Mouse (Mus musculus): ENCODE data around the gene Cox4i2.

Gene Cox4i2

GRCm38 (mm10) chr2:152753944-152754711 is at the start of gene Cox4i2:
TSS of gene Cox4i2 (plus strand) at chr2:152754173.
- DNase-seq: no peak

DNA sequence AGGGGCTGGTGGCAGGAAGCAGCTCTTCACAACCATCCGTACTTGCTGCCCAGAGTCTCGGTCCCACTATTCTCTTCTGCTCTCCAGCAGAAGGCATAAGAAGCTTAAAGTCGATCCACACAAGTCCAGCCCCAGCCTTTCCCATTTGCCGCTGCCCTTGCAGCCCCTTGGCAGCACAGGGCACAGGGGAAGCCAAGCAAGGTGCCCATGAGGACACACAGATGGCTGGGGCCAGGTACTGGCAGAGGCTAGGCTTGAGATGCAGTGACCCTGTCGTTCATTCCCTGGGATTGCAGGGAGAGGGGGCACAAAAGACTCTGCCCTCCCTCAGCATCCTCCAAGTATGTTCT is 49.7 kb upstream of the Cox4i2 start:
- DNase-seq: peak; percentile 84

DNA sequence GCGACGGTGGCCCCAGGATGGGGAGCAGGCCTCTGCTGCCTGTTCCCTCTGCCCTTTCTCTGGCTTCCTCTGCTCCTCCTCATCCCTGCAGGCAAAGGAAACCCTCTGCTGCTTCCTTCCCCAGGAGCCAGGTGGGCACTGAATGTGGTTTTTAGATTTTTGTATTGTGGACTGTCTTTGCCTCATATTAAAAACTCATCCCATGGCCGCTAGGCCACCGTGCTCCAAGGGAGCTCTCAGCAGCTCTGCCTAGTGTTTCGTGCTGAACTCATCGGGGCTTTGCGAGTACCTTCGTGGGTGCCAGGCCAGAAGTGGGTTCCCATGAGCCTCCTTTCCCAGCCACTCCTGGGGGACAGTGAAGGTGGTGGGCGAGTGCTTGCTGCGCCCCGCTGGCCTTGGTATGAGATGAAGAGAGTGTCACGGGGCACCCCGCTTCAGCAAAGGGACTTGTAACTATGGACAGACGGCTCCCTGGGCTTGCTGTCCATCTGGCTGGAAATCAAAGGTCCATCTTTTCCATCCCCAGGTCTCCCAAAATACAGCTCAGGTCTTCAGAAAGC is 49.1 kb upstream of the Cox4i2 start:
- DNase-seq: peak; percentile 70

- DNase-seq: peak; percentile 69
Measured at GRCm38 (mm10) chr2:152705993-152706571, 47.9 kb upstream of the Cox4i2 start.

DNA sequence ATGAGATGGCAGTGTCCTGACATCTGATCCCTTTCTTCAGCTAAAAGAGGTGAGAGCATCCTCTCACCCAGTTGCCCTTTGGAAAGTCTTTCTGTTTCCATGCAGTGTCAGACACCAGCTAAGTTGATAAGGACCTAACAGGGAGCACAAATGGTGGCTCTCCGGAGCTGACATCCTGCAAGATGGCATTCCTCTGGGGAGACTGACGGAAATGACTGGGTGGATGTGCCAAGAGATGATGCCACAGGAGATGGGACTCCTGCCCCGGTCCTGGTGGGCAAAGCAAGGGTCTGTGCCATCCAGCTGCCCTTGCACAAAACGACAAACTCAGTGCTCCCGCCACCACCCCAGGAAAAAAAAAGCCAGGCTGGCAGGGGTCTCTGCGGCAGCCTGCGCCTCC is 46.8 kb upstream of the Cox4i2 start:
- peak; percentile 43 for DNase-seq

DNA sequence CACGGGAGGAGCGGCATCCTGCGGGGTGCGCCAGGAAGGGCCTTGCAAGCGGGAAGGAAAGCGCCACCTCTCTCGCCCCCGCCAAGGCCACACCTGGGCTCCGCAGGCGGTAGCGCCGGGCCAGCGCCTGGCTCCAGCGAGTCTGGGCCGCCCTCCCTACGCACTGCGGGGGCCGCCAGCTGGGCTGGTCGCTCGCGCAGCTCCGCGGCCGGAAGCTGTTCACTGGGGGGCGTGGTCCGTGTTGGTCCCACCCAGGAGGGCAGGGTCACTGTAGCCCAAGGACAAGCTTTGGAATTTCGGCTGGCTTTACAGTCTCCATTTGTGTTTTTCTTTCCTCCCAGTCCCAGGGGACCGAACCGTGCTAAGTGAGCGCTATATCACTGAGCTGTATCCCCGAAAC is 46.3 kb upstream of the Cox4i2 start:
- DNase-seq: peak; percentile 75

- DNase-seq: no peak
Measured at GRCm38 (mm10) chr2:152709066-152709465, 44.9 kb upstream of the Cox4i2 start.

- DNase-seq: no peak
Measured at GRCm38 (mm10) chr2:152716241-152716772, 37.7 kb upstream of the Cox4i2 start.

GRCm38 (mm10) chr2:152717652-152718051 is 36.3 kb upstream of the Cox4i2 start:
- DNase-seq: no peak

DNA sequence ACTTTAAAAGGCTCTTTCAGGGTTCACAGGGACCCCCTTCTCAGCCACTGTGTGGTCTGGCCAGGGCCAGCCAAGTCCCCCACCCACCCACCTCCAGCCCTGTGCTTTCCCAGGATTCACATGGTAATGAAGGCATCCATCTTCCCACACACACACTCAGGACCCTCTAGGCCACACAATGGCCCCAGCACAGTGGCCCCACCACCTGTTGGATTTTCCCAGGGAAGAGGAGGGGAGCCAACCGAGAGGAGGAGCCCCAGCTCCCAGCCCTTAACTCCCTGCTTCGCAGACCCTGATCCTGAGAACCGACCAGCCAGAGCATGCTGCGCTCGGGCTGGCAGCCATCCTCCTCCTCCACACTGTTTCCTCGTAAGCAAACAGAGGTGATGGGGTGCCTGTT is 35.9 kb upstream of the Cox4i2 start:
- DNase-seq: no peak

DNA sequence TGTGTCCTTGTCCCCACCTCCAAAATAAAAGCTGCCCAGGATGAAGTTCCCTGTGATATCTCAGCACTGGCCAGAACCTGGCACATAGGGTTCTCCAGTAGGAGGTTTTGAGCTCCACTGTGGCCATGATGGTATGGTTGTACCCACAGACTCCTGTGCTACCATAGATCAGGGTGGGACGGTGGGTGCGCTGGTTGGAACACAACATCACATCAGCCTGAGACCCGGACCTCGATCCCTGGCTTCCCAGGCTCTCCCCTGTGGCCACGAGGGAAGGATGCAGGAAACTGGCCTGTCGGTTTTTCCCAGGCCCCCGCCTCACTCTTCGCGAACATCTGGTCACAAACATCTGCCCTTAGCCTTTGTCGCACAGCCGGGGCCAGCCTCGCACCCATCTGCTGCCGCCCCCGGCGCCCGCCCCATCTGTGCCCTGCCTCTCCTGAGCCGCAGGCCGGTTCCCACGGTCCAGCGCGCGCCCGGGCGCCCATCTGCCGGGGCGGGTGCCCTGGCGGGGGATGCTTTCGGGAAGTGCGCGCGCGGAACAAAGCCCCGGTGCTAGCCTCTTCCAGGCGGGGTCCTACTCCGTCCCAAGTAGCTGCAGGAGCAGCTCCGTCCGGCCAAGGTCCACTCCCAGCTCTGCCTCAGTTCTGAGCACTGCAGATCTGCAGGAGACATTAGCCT is 30.2 kb upstream of the Cox4i2 start:
- no peak for DNase-seq

DNA sequence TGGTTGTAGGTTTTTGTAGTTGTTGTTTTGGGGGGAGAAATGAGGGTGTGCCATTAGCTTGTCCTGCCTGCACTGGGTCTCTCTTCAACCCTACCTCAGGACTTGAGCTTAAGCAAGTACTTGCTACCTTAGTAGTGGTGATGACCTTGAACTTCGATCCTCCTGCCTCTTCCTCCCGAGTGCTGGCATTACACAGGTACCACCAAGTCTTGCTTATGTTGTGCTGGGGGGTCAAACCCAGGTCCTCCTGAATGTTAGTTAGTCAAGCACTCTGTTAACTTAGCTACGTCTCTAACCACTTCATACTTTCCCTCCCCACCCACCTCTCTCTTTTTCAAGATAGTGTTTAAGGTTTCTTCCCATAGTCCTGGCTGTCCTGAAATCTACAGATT is 29.6 kb upstream of the Cox4i2 start:
- DNase-seq: no peak

DNA sequence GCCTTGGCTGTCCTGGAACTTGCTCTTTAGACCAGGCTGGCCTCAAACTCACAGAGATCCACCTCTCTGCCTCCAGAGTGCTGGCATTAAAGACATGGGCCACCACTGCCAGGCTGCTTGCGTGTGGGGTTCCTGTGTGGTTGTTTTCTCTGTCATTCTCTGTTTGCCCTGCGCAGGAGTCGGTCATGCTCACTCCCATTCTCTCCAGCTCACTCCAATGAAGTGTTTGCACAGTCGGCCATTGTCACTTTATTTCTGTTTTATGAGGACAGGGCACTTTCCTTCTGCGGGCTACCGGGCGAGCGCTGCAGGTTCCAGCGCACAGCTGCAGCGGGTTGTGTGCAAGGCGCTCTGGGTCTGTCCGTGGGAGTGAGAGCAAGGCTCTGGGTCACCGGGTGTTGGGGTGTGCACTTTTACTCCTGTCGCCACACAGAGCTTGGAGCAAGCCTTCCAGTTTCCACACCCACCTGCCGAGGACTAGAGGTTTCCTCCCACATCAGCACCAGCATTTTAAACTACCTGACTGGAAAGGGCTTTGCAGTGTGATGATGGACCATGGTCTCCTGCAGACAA is 28.7 kb upstream of the Cox4i2 start:
- no peak for DNase-seq

DNA sequence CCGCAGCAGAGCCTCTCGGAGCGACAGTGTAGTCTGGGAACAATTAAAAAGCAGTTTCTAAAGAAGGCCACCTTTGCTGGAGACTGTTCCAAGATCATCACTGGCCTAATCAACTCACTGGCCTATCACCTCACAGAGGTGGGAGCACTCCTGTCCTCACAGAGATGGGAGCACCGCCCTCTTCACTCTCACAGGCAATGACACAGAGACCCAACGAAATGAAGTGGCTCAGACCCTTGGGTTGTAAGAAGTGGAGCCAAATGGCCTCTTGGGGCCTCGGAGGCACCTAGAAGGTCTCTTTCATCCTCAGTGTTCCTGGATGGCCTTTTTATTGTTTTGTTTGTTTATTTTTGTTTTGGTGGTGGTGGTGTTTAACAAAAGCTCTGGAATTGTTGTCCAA is 27.8 kb upstream of the Cox4i2 start:
- no peak for DNase-seq

DNA sequence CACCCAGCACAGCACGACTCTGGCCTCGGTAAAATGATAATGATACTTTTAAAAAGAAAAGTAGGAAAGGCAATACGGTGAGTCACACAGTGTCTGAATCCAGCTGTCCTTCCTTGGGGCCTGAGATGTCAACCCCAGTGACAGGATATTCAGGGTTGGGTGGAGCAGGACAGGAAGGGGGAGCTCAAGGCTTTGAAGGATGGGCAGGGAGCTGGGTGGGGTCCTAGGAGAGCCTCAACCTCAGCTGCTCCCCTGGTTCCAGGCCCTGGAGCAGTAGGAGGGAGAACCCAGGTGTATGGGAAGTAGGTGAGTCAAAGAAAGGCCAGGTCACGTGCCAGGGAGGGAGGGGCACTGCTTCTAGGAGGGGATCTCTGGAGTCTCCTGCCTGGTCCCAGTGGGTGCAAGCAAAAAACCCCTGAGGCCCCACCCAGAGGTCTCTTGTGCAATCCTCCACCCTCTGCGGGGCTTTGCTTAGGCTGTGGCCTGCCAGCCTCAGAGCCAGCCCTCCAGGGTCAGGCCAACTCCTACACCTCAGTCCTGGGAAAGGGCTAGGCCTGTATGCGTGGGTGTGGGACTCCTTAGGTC is 27.1 kb upstream of the Cox4i2 start:
- no peak for DNase-seq

- no peak for DNase-seq
Measured at GRCm38 (mm10) chr2:152727795-152728510, 26.0 kb upstream of the Cox4i2 start.

GRCm38 (mm10) chr2:152728594-152728993 is 25.4 kb upstream of the Cox4i2 start:
- no peak for DNase-seq

DNA sequence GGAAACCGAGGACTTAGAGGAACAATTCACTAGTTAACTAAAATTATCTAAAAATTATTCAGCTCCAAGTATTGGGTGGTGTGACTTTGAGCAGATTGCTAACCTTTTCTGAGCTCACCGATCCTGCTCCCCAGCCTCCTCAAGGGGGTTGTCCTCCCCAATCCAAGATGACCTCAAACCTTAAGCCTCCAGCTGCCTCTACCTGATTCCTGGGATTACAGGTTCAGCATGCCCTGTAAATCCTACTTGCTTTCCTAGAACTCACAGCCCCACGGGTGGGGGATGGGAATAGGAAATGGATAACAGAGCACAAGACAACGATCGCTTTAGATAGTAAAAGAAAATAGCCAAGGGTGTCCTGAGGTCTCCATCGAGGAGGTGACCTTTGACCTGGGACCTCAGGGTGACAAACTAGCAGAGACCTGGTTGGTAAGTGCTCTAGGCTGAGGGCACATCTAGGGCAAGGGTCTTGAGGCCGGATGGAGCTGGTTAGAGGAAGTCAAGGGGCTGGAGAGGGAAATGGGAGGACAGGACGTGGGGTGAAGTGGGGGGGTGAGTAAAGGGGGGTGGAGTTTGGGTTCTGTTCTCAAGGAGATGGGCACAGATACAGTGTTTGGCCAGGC is 24.8 kb upstream of the Cox4i2 start:
- no peak for DNase-seq

- no peak for DNase-seq
Measured at GRCm38 (mm10) chr2:152729636-152730020, 24.3 kb upstream of the Cox4i2 start.

- DNase-seq: no peak
Measured at GRCm38 (mm10) chr2:152733201-152733600, 20.8 kb upstream of the Cox4i2 start.

- no peak for DNase-seq
Measured at GRCm38 (mm10) chr2:152734501-152734900, 19.5 kb upstream of the Cox4i2 start.

GRCm38 (mm10) chr2:152734984-152735383 is 19.0 kb upstream of the Cox4i2 start:
- peak; percentile 74 for DNase-seq

Data from cerebellum, adult 9-10 months (tissue).